Mouse (Mus musculus): ENCODE measurements at regions not wholly inside any gene's neighbourhood (a gene's known extent, or its start where the extent isn't known, plus 50 kb on each side); places are given as distances from the start of the nearest gene placed in this dataset.

GRCm38 (mm10) chr1:164548071-164548470 lies 89.9 kb upstream of the Atp1b1 start:
- WGBS = 84% methylated on average over 8 of the region's 8 CpGs

GRCm38 (mm10) chr1:164545843-164546242 lies 87.7 kb upstream of the Atp1b1 start:
- TF ChIP-seq POLR2A (IDR thresholded peaks at IDR 0.05; ENCODE audit: low read depth, low read length) (no peak), CTCF (IDR thresholded peaks at IDR 0.05; ENCODE audit: extremely low read depth, insufficient read length, insufficient replicate concordance, low read depth, low read length) (no peak)
- Histone ChIP-seq H3K27ac (ENCODE audit: insufficient read depth, low read depth, low read length) (no peak overlapping the region), H3K36me3 (ENCODE audit: control insufficient read depth, insufficient read depth, low read length) (no peaks in the 10 kb centered on the region), H3K27me3 (ENCODE audit: control insufficient read depth, insufficient read depth, low read length) (no peaks in the 10 kb centered on the region), H3K4me1 (ENCODE audit: control insufficient read depth, insufficient read depth, insufficient read length, low read length) (peaks cover 18% of the 10 kb centered on the region), H3K4me3 (ENCODE audit: low read depth, low read length) (no peak overlapping the region)
- 33% methylated on average over 4 of the region's 4 CpGs for WGBS

More at GRCm38 (mm10) chr1:164548071-164548470, 89.9 kb upstream of the Atp1b1 start:
- Histone ChIP-seq H3K27me3 (ENCODE audit: control insufficient read depth, insufficient read depth, low read length) (no peaks in the 10 kb centered on the region), H3K4me1 (ENCODE audit: control insufficient read depth, insufficient read depth, insufficient read length, low read length) (peaks cover 16% of the 10 kb centered on the region), H3K4me3 (ENCODE audit: low read depth, low read length) (no peak overlapping the region), H3K27ac (ENCODE audit: insufficient read depth, low read depth, low read length) (no peak overlapping the region), H3K36me3 (ENCODE audit: control insufficient read depth, insufficient read depth, low read length) (no peaks in the 10 kb centered on the region)
- no peak for TF ChIP-seq CTCF (IDR thresholded peaks at IDR 0.05; ENCODE audit: extremely low read depth, insufficient read length, insufficient replicate concordance, low read depth, low read length)
- no peak for TF ChIP-seq POLR2A (IDR thresholded peaks at IDR 0.05; ENCODE audit: low read depth, low read length)

- WGBS = 21% methylated on average over 9 of the region's 9 CpGs
- Histone ChIP-seq H3K4me1 (ENCODE audit: control insufficient read depth, insufficient read depth, insufficient read length, low read length) (peaks cover 27% of the 10 kb centered on the region), H3K27ac (ENCODE audit: insufficient read depth, low read depth, low read length) (peak overlapping the region; percentile 62), H3K36me3 (ENCODE audit: control insufficient read depth, insufficient read depth, low read length) (no peaks in the 10 kb centered on the region), H3K4me3 (ENCODE audit: low read depth, low read length) (no peak overlapping the region), H3K27me3 (ENCODE audit: control insufficient read depth, insufficient read depth, low read length) (no peaks in the 10 kb centered on the region)
- TF ChIP-seq POLR2A (IDR thresholded peaks at IDR 0.05; ENCODE audit: low read depth, low read length) (no peak), CTCF (IDR thresholded peaks at IDR 0.05; ENCODE audit: extremely low read depth, insufficient read length, insufficient replicate concordance, low read depth, low read length) (no peak)
Measured at GRCm38 (mm10) chr1:164543045-164543803, 85.1 kb upstream of the Atp1b1 start.

- H3K36me3 ChIP-seq (ENCODE audit: control insufficient read depth, insufficient read depth, low read length) = no peaks in the 10 kb centered on the region
- no peak for TF ChIP-seq CTCF (IDR thresholded peaks at IDR 0.05; ENCODE audit: extremely low read depth, insufficient read length, insufficient replicate concordance, low read depth, low read length)
Measured at GRCm38 (mm10) chr1:164541711-164542110, 83.6 kb upstream of the Atp1b1 start.

GRCm38 (mm10) chr1:164538304-164539043 lies 80.3 kb upstream of the Atp1b1 start:
- H3K27ac ChIP-seq (ENCODE audit: insufficient read depth, low read depth, low read length) = peak overlapping the region; percentile 68
- H3K4me3 ChIP-seq (ENCODE audit: low read depth, low read length) = no peak overlapping the region
- peaks cover 25% of the 10 kb centered on the region for H3K4me1 ChIP-seq (ENCODE audit: control insufficient read depth, insufficient read depth, insufficient read length, low read length)
- 43% methylated on average over 5 of the region's 5 CpGs for WGBS
- TF ChIP-seq CTCF (IDR thresholded peaks at IDR 0.05; ENCODE audit: extremely low read depth, insufficient read length, insufficient replicate concordance, low read depth, low read length) (no peak), POLR2A (IDR thresholded peaks at IDR 0.05; ENCODE audit: low read depth, low read length) (no peak)
- H3K36me3 ChIP-seq (ENCODE audit: control insufficient read depth, insufficient read depth, low read length) = no peaks in the 10 kb centered on the region
- no peaks in the 10 kb centered on the region for H3K27me3 ChIP-seq (ENCODE audit: control insufficient read depth, insufficient read depth, low read length)

More at GRCm38 (mm10) chr1:164541711-164542110, 83.6 kb upstream of the Atp1b1 start:
- Histone ChIP-seq H3K4me3 (ENCODE audit: low read depth, low read length) (no peak overlapping the region), H3K27ac (ENCODE audit: insufficient read depth, low read depth, low read length) (no peak overlapping the region), H3K27me3 (ENCODE audit: control insufficient read depth, insufficient read depth, low read length) (no peaks in the 10 kb centered on the region), H3K4me1 (ENCODE audit: control insufficient read depth, insufficient read depth, insufficient read length, low read length) (peaks cover 35% of the 10 kb centered on the region)
- 84% methylated on average over 1 of the region's 1 CpGs for WGBS

- no peaks in the 10 kb centered on the region for H3K27me3 ChIP-seq (ENCODE audit: control insufficient read depth, insufficient read depth, low read length)
- WGBS = 22% methylated on average over 7 of the region's 7 CpGs
- H3K36me3 ChIP-seq (ENCODE audit: control insufficient read depth, insufficient read depth, low read length) = no peaks in the 10 kb centered on the region
- H3K4me1 ChIP-seq (ENCODE audit: control insufficient read depth, insufficient read depth, insufficient read length, low read length) = peaks cover 20% of the 10 kb centered on the region
- peak overlapping the region; percentile 68 for H3K27ac ChIP-seq (ENCODE audit: insufficient read depth, low read depth, low read length)
- H3K4me3 ChIP-seq (ENCODE audit: low read depth, low read length) = no peak overlapping the region
- no peak for TF ChIP-seq POLR2A (IDR thresholded peaks at IDR 0.05; ENCODE audit: low read depth, low read length)
- no peak for TF ChIP-seq CTCF (IDR thresholded peaks at IDR 0.05; ENCODE audit: extremely low read depth, insufficient read length, insufficient replicate concordance, low read depth, low read length)
Measured at GRCm38 (mm10) chr1:164537324-164537948, 79.3 kb upstream of the Atp1b1 start.

GRCm38 (mm10) chr1:164532196-164532595 lies 74.0 kb upstream of the Atp1b1 start:
- 85% methylated on average over 5 of the region's 5 CpGs for WGBS
- H3K27me3 ChIP-seq (ENCODE audit: control insufficient read depth, insufficient read depth, low read length) = no peaks in the 10 kb centered on the region
- peaks cover 3% of the 10 kb centered on the region; the same call in 1 of the 2 replicates for H3K4me1 ChIP-seq (ENCODE audit: control insufficient read depth, insufficient read depth, insufficient read length, low read length)
- no peaks in the 10 kb centered on the region for H3K36me3 ChIP-seq (ENCODE audit: control insufficient read depth, insufficient read depth, low read length)
- no peak overlapping the region for H3K4me3 ChIP-seq (ENCODE audit: low read depth, low read length)
- TF ChIP-seq CTCF (IDR thresholded peaks at IDR 0.05; ENCODE audit: extremely low read depth, insufficient read length, insufficient replicate concordance, low read depth, low read length) = no peak
- no peak for TF ChIP-seq POLR2A (IDR thresholded peaks at IDR 0.05; ENCODE audit: low read depth, low read length)
- H3K27ac ChIP-seq (ENCODE audit: insufficient read depth, low read depth, low read length) = no peak overlapping the region
